Mouse (Mus musculus) MEL (cell line): ENCODE data around the gene Ankrd52. TPM values are rescaled to one million over a fixed set of nuclear protein-coding genes. Genes with fewer than 3 reads are reported as not detected.

Source experiments
- DNase-seq: peaks from one replicate; pipeline ENCODE4 v3.0.0; 2011; ENCODE audit warnings: low read depth, low spot score
- H3K27ac ChIP-seq: 2 replicates; pipeline ENCODE4 v1.5.1; 2012; ENCODE audit warnings: low read depth, mild to moderate bottlenecking, control low read depth, low read length, moderate library complexity; ENCODE audit not compliant: control insufficient read depth
- H3K27me3 ChIP-seq, 2 experiments: fragments of 150-350 bp in 1 of 2; sonication (generic) in 1 of 2; 2 replicates each; pipeline ENCODE4 v1.6.1; 2012; ENCODE audit warnings: low read length in 2 of 2, mild to moderate bottlenecking in 2 of 2, improper control_type of control experiment in 1 of 2, moderate library complexity in 1 of 2; ENCODE audit not compliant: insufficient read depth in 2 of 2, control insufficient read depth in 1 of 2
- H3K36me3 ChIP-seq, 2 experiments: 2 replicates each; pipeline ENCODE4 v1.6.1; 2012 to 2014; ENCODE audit warnings: low read length in 2 of 2, improper control_type of control experiment in 1 of 2, inconsistent platforms in 1 of 2, mild to moderate bottlenecking in 1 of 2; ENCODE audit not compliant: insufficient read depth in 2 of 2, control insufficient read depth in 1 of 2
- H3K4me1 ChIP-seq, 2 experiments: fragments of 150-350 bp in 1 of 2; sonication (generic) in 1 of 2; 2 replicates each; pipeline ENCODE4 v1.6.1; 2012; ENCODE audit warnings: low read length in 2 of 2, improper control_type of control experiment in 1 of 2, mild to moderate bottlenecking in 1 of 2; ENCODE audit not compliant: insufficient read depth in 2 of 2, control insufficient read depth in 1 of 2
- H3K4me3 ChIP-seq, 2 experiments: fragments of 150-350 bp in 1 of 2; sonication (generic) in 1 of 2; 2 replicates each; pipeline ENCODE4 v1.5.1; 2012; ENCODE audit warnings: low read depth in 2 of 2, low read length in 2 of 2, mild to moderate bottlenecking in 2 of 2, moderate library complexity in 2 of 2, control low read depth in 1 of 2, improper control_type of control experiment in 1 of 2; ENCODE audit not compliant: control insufficient read depth in 1 of 2, insufficient read depth in 1 of 2
- H3K79me2 ChIP-seq: 2 replicates; pipeline ENCODE4 v1.6.1; 2012; ENCODE audit warnings: mild to moderate bottlenecking, low read length, moderate library complexity; ENCODE audit not compliant: control insufficient read depth, poor library complexity, insufficient read depth
- H3K9ac ChIP-seq: 2 replicates; pipeline ENCODE4 v1.6.1; 2012; ENCODE audit warnings: low read depth, mild to moderate bottlenecking, control low read depth, low read length, moderate library complexity; ENCODE audit not compliant: control insufficient read depth, poor library complexity, severe bottlenecking
- H3K9me3 ChIP-seq: fragments of 150-350 bp; sonication (generic); replicated peaks from 2 replicates; pipeline ENCODE4 v1.6.1; 2012; ENCODE audit warnings: mild to moderate bottlenecking, low read length, improper control_type of control experiment, moderate library complexity; ENCODE audit not compliant: insufficient read depth
- BHLHE40 ChIP-seq: IDR thresholded peaks from 2 replicates; pipeline ENCODE4 v1.6.1; 2012; ENCODE audit warnings: low read depth, mild to moderate bottlenecking, inconsistent platforms, low read length, improper control_type of control experiment, borderline replicate concordance
- CHD1 ChIP-seq: IDR thresholded peaks from 2 replicates; pipeline ENCODE4 v1.6.1; 2012; ENCODE audit warnings: low read depth, mild to moderate bottlenecking, inconsistent platforms, low read length, improper control_type of control experiment
- CHD2 ChIP-seq: IDR thresholded peaks from 2 replicates; pipeline ENCODE4 v1.6.1; 2011; ENCODE audit warnings: low read length, improper control_type of control experiment
- E2F4 ChIP-seq: IDR thresholded peaks from 2 replicates; pipeline ENCODE4 v1.6.1; 2011; ENCODE audit warnings: low read depth, low read length, improper control_type of control experiment, borderline replicate concordance
- ELF1 ChIP-seq: IDR thresholded peaks from 2 replicates; pipeline ENCODE4 v1.6.1; 2014; ENCODE audit warnings: low read depth, mild to moderate bottlenecking, inconsistent platforms, low read length, improper control_type of control experiment, moderate library complexity
- EP300 ChIP-seq, 2 experiments: IDR thresholded peaks; 2 replicates each; pipeline ENCODE4 v1.6.1; 2011; ENCODE audit warnings: improper control_type of control experiment in 2 of 2, low read length in 2 of 2, low read depth in 1 of 2, mild to moderate bottlenecking in 1 of 2
- ETS1 ChIP-seq: IDR thresholded peaks from 2 replicates; pipeline ENCODE4 v1.6.1; 2012; ENCODE audit warnings: low read depth, mild to moderate bottlenecking, inconsistent platforms, low read length, improper control_type of control experiment, moderate library complexity
- GABPA ChIP-seq: IDR thresholded peaks from 2 replicates; pipeline ENCODE4 v1.6.1; 2012; ENCODE audit warnings: low read depth, mild to moderate bottlenecking, inconsistent platforms, low read length, improper control_type of control experiment, moderate library complexity
- HCFC1 ChIP-seq: IDR thresholded peaks from 2 replicates; pipeline ENCODE4 v1.6.1; 2012; ENCODE audit warnings: low read depth, mild to moderate bottlenecking, inconsistent platforms, low read length, improper control_type of control experiment, moderate library complexity
- KAT2A ChIP-seq: conservative IDR thresholded peaks from 2 replicates; pipeline ENCODE4 v1.6.1; 2012; ENCODE audit warnings: low read depth, low read length, improper control_type of control experiment, inconsistent platforms
- MAX ChIP-seq: IDR thresholded peaks from 2 replicates; pipeline ENCODE4 v1.6.1; 2011; ENCODE audit warnings: low read length, improper control_type of control experiment
- NELFE ChIP-seq: IDR thresholded peaks from 2 replicates; pipeline ENCODE4 v1.6.1; 2011; ENCODE audit warnings: low read depth, low read length, improper control_type of control experiment
- POLR2A ChIP-seq, 2 experiments: IDR thresholded peaks; 2 replicates each; pipeline ENCODE4 v1.6.1; 2011 to 2012; ENCODE audit warnings: low read length in 2 of 2, mild to moderate bottlenecking in 2 of 2, control low read depth in 1 of 2, improper control_type of control experiment in 1 of 2, low read depth in 1 of 2, moderate library complexity in 1 of 2; ENCODE audit not compliant: control insufficient read depth in 1 of 2, insufficient read depth in 1 of 2, poor library complexity in 1 of 2
- POLR2AphosphoS2 ChIP-seq: IDR thresholded peaks from 2 replicates; pipeline ENCODE4 v1.6.1; 2011; ENCODE audit warnings: low read length, improper control_type of control experiment
- SIN3A ChIP-seq: IDR thresholded peaks from 2 replicates; pipeline ENCODE4 v1.6.1; 2012; ENCODE audit warnings: low read length, improper control_type of control experiment, inconsistent platforms
- TBP ChIP-seq: IDR thresholded peaks from 2 replicates; pipeline ENCODE4 v1.8.0; 2011; ENCODE audit warnings: low read depth, low read length, improper control_type of control experiment
- TCF12 ChIP-seq: IDR thresholded peaks from 2 replicates; pipeline ENCODE4 v1.6.1; 2014; ENCODE audit warnings: low read depth, mild to moderate bottlenecking, inconsistent platforms, low read length, improper control_type of control experiment, moderate library complexity
- USF1 ChIP-seq: IDR thresholded peaks from 2 replicates; pipeline ENCODE4 v1.6.1; 2014; ENCODE audit warnings: low read depth, mild to moderate bottlenecking, inconsistent platforms, low read length, improper control_type of control experiment, moderate library complexity
- USF2 ChIP-seq, 2 experiments: IDR thresholded peaks; 2 replicates each; pipeline ENCODE4 v1.6.1; 2011 to 2012; ENCODE audit warnings: improper control_type of control experiment in 2 of 2, low read length in 2 of 2, borderline replicate concordance in 1 of 2, inconsistent platforms in 1 of 2, low read depth in 1 of 2, mild to moderate bottlenecking in 1 of 2; ENCODE audit not compliant: insufficient read depth in 1 of 2
- polyA plus RNA-seq, 2 experiments: library from polyadenylated mRNA; stranded (reverse) in 1 of 2; unstranded in 1 of 2; fragments of >175 nt in 1 of 2; fragments of >200 nt in 1 of 2; gene quantifications; 2 replicates each; pipeline versions ENCODE4 v1.2.1 to v1.2.4; 2012; ENCODE audit warnings: low replicate concordance in 2 of 2, low read depth in 1 of 2; ENCODE audit not compliant: insufficient read length in 2 of 2, insufficient read depth in 1 of 2, missing spikeins in 1 of 2
- total RNA-seq: library from RNA; depleted of rRNA; stranded (reverse); fragments of 300-350 nt; gene quantifications from 2 replicates; pipeline ENCODE4 v1.2.3, GENCODE M21; 2012

The Ankrd52 gene
- total and polyA plus RNA-seq, 3 experiments, result 9.5 to 39.9 TPM; not detected in 1

GRCm38 (mm10) chr10:128338415-128338814, 38.5 kb upstream of the Ankrd52 start:
- Histone ChIP-seq H3K27ac (peak overlapping the region; percentile 93), H3K27me3 (no peaks in the 10 kb centered on the region), H3K9ac (peak overlapping the region; percentile 89), H3K79me2 (peaks cover 53% of the 10 kb centered on the region), H3K4me1 (peaks cover 28 to 45% of the 10 kb centered on the region in 2 experiments), H3K4me3 (peak overlapping the region; percentile 85 to 90), H3K36me3 (peaks cover 8 to 66% of the 10 kb centered on the region in 2 experiments)
- peak; percentile 87 for DNase-seq
- TF ChIP-seq BHLHE40 (peak; percentile 43; the same call in 1 of the 2 replicates), GABPA (no peak), TBP (peak; percentile 61), CHD1 (no peak), ETS1 (peak; percentile 49), ELF1 (no peak), USF1 (peak; percentile 95), TCF12 (no peak), E2F4 (peak; percentile 35; the same call in 1 of the 2 replicates), EP300 (IDR thresholded peaks at IDR 0.05; ENCODE audit: low read depth in 1 of 2, low read length in 2 of 2) (peak in 1 of 2 experiments; percentile 24; a peak in 1 of 4 replicates), HCFC1 (peak; percentile 56), SIN3A (peak; percentile 82), MAX (peak; percentile 92), NELFE (peak; percentile 44), KAT2A (no peak; the same call in 1 of the 2 replicates), USF2 (IDR thresholded peaks at IDR 0.05; ENCODE audit: borderline replicate concordance in 1 of 2, insufficient read depth in 1 of 2, low read depth in 1 of 2, low read length in 2 of 2) (peak; percentile 31 to 84; a peak in 3 of 4 replicates), POLR2A (IDR thresholded peaks at IDR 0.05; ENCODE audit: control insufficient read depth in 1 of 2, insufficient read depth in 1 of 2, low read depth in 1 of 2, low read length in 2 of 2, poor library complexity in 1 of 2) (peak in 1 of 2 experiments; percentile 4; a peak in 1 of 4 replicates)
- TF ChIP-seq, all 39 proteins: peak for 12
- H3K9me3 ChIP-seq, result no peaks in the 10 kb centered on the region

GRCm38 (mm10) chr10:128338948-128339347, 38.0 kb upstream of the Ankrd52 start:
- Histone ChIP-seq H3K4me3 (peak overlapping the region; percentile 20 to 28; a peak in 1 of 4 replicates), H3K4me1 (peaks cover 32 to 50% of the 10 kb centered on the region in 2 experiments), H3K79me2 (peaks cover 58% of the 10 kb centered on the region), H3K9ac (peak overlapping the region; percentile 51), H3K36me3 (peaks cover 8 to 71% of the 10 kb centered on the region in 2 experiments), H3K9me3 (no peaks in the 10 kb centered on the region), H3K27me3 (no peaks in the 10 kb centered on the region), H3K27ac (peak overlapping the region; percentile 56)
- DNase-seq, result no peak
- TF ChIP-seq CHD2 (no peak), EP300 (IDR thresholded peaks at IDR 0.05; ENCODE audit: low read depth in 1 of 2, low read length in 2 of 2) (no peak), USF2 (IDR thresholded peaks at IDR 0.05; ENCODE audit: borderline replicate concordance in 1 of 2, insufficient read depth in 1 of 2, low read depth in 1 of 2, low read length in 2 of 2) (no peak), POLR2AphosphoS2 (no peak)
